Mouse (Mus musculus) megakaryocyte, embryonic 14.5 days (primary cell): ENCODE results near the gene 2210011C24Rik. TPM values are rescaled to one million over a fixed set of nuclear protein-coding genes. Genes with fewer than 3 reads are reported as not detected.
A peak's percentile ranks its signal among the peaks of the same experiment; 100 is the strongest.

Experiments used
- H3K27me3 ChIP-seq: replicated peaks from 2 replicates; pipeline ENCODE3; 2012; ENCODE audit warnings: inconsistent platforms
- H3K36me3 ChIP-seq: replicated peaks from 2 replicates; pipeline ENCODE3; 2012; ENCODE audit warnings: low read length, inconsistent platforms, mixed read lengths
- H3K4me1 ChIP-seq: 2 replicates; pipeline ENCODE4 v1.6.1; 2012; ENCODE audit warnings: inconsistent platforms
- H3K4me3 ChIP-seq: replicated peaks from 2 replicates; pipeline ENCODE3; 2012; ENCODE audit warnings: moderate library complexity, mild to moderate bottlenecking, inconsistent platforms
- H3K9me3 ChIP-seq: 2 replicates; pipeline ENCODE4 v1.6.1; 2012; ENCODE audit warnings: inconsistent platforms
- FLI1 ChIP-seq: IDR thresholded peaks from 2 replicates; pipeline ENCODE4 v1.6.1; 2012; ENCODE audit warnings: low read length, inconsistent platforms, mixed read lengths
- GATA1 ChIP-seq: IDR thresholded peaks from 3 replicates; pipeline ENCODE4 v1.6.1; 2012; ENCODE audit warnings: mixed read lengths, low read length, inconsistent platforms, borderline replicate concordance
- polyA plus RNA-seq: library from polyadenylated mRNA; stranded (reverse); fragments of >175 nt; gene quantifications from 2 replicates; pipeline ENCODE4 v1.2.3, GENCODE M21; 2012; ENCODE audit warnings: low replicate concordance; ENCODE audit not compliant: insufficient read depth

Gene 2210011C24Rik
- polyA plus RNA-seq = not detected in 2 replicates

- peaks cover 10% of the 10 kb centered on the region for H3K9me3 ChIP-seq
- peak within 1 kb of the TSS; percentile 93 for H3K4me3 ChIP-seq
- H3K27me3 ChIP-seq = peaks cover 53% of the 10 kb centered on the region
- H3K4me1 ChIP-seq = peaks cover 35% of the 10 kb centered on the region
- no peak for TF ChIP-seq FLI1
- no peak for TF ChIP-seq GATA1
- H3K36me3 ChIP-seq = no peaks in the 10 kb centered on the region
Measured at GRCm38 (mm10) chr8:84011705-84012498, at the start of gene 2210011C24Rik. 2210011C24Rik (minus strand) TSS chr8:84012171.

GRCm38 (mm10) chr8:84060245-84060644, 48.3 kb upstream of the 2210011C24Rik start:
- no peaks in the 10 kb centered on the region for H3K36me3 ChIP-seq
- no peak overlapping the region for H3K4me3 ChIP-seq
- peaks cover 8% of the 10 kb centered on the region; the same call in 1 of the 2 replicates for H3K9me3 ChIP-seq
- H3K27me3 ChIP-seq = no peaks in the 10 kb centered on the region
- peaks cover 33% of the 10 kb centered on the region for H3K4me1 ChIP-seq
- no peak for TF ChIP-seq FLI1

GRCm38 (mm10) chr8:84059226-84059625, 47.3 kb upstream of the 2210011C24Rik start:
- no peaks in the 10 kb centered on the region for H3K36me3 ChIP-seq

GRCm38 (mm10) chr8:84057827-84058226, 45.9 kb upstream of the 2210011C24Rik start:
- Histone ChIP-seq H3K4me1 (peaks cover 11% of the 10 kb centered on the region), H3K9me3 (peaks cover 8% of the 10 kb centered on the region; the same call in 1 of the 2 replicates), H3K36me3 (no peaks in the 10 kb centered on the region), H3K27me3 (no peaks in the 10 kb centered on the region), H3K4me3 (no peak overlapping the region)
- TF ChIP-seq GATA1 = no peak
- TF ChIP-seq FLI1 = no peak

More at GRCm38 (mm10) chr8:84059226-84059625, 47.3 kb upstream of the 2210011C24Rik start:
- no peaks in the 10 kb centered on the region for H3K27me3 ChIP-seq
- no peak overlapping the region for H3K4me3 ChIP-seq
- H3K4me1 ChIP-seq = peaks cover 23% of the 10 kb centered on the region
- peaks cover 8% of the 10 kb centered on the region; the same call in 1 of the 2 replicates for H3K9me3 ChIP-seq
- no peak for TF ChIP-seq GATA1
- no peak for TF ChIP-seq FLI1

- Histone ChIP-seq H3K9me3 (no peaks in the 10 kb centered on the region; the same call in 1 of the 2 replicates), H3K4me3 (no peak overlapping the region), H3K27me3 (peaks cover 24% of the 10 kb centered on the region), H3K4me1 (peaks cover 13% of the 10 kb centered on the region), H3K36me3 (no peaks in the 10 kb centered on the region)
- TF ChIP-seq FLI1 (no peak), GATA1 (no peak)
Measured at GRCm38 (mm10) chr8:84053229-84053628, 41.3 kb upstream of the 2210011C24Rik start.

GRCm38 (mm10) chr8:84052746-84053145, 40.8 kb upstream of the 2210011C24Rik start:
- H3K4me1 ChIP-seq = peaks cover 13% of the 10 kb centered on the region
- H3K9me3 ChIP-seq = no peaks in the 10 kb centered on the region; the same call in 1 of the 2 replicates
- peaks cover 27% of the 10 kb centered on the region for H3K27me3 ChIP-seq
- H3K4me3 ChIP-seq = no peak overlapping the region
- TF ChIP-seq GATA1 (no peak), FLI1 (no peak)
- no peaks in the 10 kb centered on the region for H3K36me3 ChIP-seq

- Histone ChIP-seq H3K4me1 (peaks cover 20% of the 10 kb centered on the region), H3K9me3 (peaks cover 4% of the 10 kb centered on the region; the same call in 1 of the 2 replicates), H3K27me3 (peaks cover 44% of the 10 kb centered on the region), H3K36me3 (no peaks in the 10 kb centered on the region), H3K4me3 (no peak overlapping the region)
- TF ChIP-seq GATA1 (no peak), FLI1 (no peak)
Measured at GRCm38 (mm10) chr8:84048171-84048570, 36.2 kb upstream of the 2210011C24Rik start.

- Histone ChIP-seq H3K9me3 (peaks cover 4% of the 10 kb centered on the region; the same call in 1 of the 2 replicates), H3K4me3 (no peak overlapping the region), H3K4me1 (peaks cover 33% of the 10 kb centered on the region), H3K27me3 (peaks cover 44% of the 10 kb centered on the region), H3K36me3 (no peaks in the 10 kb centered on the region)
- TF ChIP-seq GATA1 = no peak
- no peak for TF ChIP-seq FLI1
Measured at GRCm38 (mm10) chr8:84046505-84046904, 34.5 kb upstream of the 2210011C24Rik start.

GRCm38 (mm10) chr8:84044900-84045299, 32.9 kb upstream of the 2210011C24Rik start, which contains the start of gene Rln3:
Rln3 (minus strand) TSS chr8:84045000.
- H3K4me3 ChIP-seq = no peak within 1 kb of the TSS
- no peak for TF ChIP-seq FLI1
- no peak for TF ChIP-seq GATA1
- peaks cover 32% of the 10 kb centered on the region for H3K27me3 ChIP-seq
- H3K36me3 ChIP-seq = peaks cover 11% of the 10 kb centered on the region
- H3K4me1 ChIP-seq = peaks cover 40% of the 10 kb centered on the region
- H3K9me3 ChIP-seq = peaks cover 4% of the 10 kb centered on the region; the same call in 1 of the 2 replicates

- peaks cover 27% of the 10 kb centered on the region for H3K27me3 ChIP-seq
- H3K36me3 ChIP-seq = peaks cover 16% of the 10 kb centered on the region
- H3K4me3 ChIP-seq = no peak overlapping the region
- TF ChIP-seq FLI1 = no peak
- TF ChIP-seq GATA1 = no peak
- H3K4me1 ChIP-seq = peaks cover 42% of the 10 kb centered on the region
- peaks cover 4% of the 10 kb centered on the region; the same call in 1 of the 2 replicates for H3K9me3 ChIP-seq
Measured at GRCm38 (mm10) chr8:84044103-84044502, 32.1 kb upstream of the 2210011C24Rik start.
